Mouse (Mus musculus): ENCODE measurements around the gene Hoxd3.

Gene Hoxd3

DNA sequence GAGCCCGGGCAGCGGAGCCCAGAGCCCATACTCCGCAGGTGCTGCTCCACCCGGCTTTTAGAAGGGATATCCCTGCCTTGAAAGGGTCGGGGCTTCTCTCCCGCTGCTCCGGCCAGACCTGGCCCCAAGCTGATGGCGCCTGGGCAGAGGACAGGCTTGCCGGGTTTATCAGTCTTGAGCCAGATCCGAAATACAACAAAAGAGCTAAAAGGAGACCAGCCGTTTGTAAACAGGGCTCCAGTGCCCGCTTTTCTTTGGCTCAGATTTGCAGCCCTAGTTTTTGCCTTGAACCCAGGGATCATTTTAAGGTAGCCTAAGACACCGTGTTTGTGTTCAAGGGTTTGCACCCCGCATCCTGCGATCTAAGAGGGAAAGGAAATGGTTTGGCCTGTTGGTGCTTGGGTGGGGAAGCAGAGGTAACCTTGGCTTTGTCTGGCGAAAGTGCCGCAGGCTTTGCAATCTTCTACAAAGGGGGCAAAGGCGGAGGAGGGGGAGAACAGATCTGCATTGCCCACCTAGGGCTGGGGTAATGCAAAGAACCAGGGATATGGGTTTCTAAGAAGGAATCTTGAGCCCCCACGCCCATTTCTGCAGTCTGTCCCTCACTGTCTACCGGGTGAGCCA, 18.8 kb upstream of the Hoxd3 start:
- no peak for DNase-seq (ENCODE audit: low read depth, low spot score)

DNA sequence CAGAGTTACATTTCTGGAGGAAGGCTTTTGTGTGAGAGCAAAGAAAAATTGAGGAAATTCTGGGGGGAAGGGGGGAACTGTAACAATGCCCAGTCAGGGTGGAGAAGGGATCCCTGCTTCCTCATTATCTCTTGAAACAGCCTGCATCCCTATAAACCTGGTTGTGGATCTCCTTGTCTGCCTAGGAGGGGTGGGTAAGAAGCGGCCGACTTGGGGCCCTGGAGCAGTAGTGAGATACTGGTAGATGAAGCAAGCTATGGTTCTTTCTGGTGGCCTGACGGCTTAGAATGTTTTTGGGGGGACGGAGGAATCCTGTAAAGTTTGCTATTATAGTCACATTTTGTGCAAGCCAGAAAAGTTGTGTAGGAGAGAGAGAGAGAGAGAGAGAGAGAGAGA, 18.3 kb upstream of the Hoxd3 start:
- DNase-seq (ENCODE audit: low read depth, low spot score): no peak

DNA sequence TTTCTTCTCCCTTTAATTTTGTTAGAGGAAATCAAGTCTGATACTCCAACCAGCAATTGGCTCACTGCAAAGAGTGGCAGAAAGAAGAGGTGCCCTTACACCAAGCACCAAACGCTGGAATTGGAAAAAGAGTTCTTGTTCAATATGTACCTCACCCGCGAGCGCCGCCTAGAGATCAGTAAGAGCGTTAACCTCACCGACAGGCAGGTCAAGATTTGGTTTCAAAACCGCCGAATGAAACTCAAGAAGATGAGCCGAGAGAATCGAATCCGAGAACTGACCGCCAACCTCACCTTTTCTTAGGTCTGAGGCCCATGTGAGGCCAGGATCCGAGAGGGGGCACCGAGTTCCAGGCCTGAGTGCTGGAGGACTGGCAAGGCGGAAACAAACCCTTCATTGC, 17.7 kb upstream of the Hoxd3 start:
- no peak for DNase-seq (ENCODE audit: low read depth, low spot score)

DNA sequence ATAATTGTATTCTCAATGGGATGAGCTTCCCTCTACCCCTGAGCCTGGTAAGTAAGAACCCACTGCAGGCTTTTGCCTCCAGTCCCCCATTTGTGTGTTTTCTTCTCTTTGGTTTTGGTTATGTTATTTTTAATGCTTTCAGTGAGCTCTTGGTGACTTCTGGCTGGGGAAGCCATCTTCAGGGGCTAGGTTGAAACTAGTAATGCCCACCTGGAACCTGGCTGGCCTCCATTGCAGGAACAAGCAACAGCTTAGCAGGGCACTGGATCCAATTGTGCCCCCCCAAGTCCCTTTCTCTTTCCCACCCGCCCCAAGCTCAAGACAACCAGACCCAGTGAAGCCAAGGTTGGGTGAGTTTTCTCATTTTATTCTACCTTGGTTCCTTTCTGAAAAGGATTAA, 16.3 kb upstream of the Hoxd3 start:
- DNase-seq (ENCODE audit: low read depth, low spot score): no peak

GRCm38 (mm10) chr2:74695813-74696430, 15.8 kb upstream of the Hoxd3 start:
- DNase-seq (ENCODE audit: low read depth, low spot score): no peak

DNA sequence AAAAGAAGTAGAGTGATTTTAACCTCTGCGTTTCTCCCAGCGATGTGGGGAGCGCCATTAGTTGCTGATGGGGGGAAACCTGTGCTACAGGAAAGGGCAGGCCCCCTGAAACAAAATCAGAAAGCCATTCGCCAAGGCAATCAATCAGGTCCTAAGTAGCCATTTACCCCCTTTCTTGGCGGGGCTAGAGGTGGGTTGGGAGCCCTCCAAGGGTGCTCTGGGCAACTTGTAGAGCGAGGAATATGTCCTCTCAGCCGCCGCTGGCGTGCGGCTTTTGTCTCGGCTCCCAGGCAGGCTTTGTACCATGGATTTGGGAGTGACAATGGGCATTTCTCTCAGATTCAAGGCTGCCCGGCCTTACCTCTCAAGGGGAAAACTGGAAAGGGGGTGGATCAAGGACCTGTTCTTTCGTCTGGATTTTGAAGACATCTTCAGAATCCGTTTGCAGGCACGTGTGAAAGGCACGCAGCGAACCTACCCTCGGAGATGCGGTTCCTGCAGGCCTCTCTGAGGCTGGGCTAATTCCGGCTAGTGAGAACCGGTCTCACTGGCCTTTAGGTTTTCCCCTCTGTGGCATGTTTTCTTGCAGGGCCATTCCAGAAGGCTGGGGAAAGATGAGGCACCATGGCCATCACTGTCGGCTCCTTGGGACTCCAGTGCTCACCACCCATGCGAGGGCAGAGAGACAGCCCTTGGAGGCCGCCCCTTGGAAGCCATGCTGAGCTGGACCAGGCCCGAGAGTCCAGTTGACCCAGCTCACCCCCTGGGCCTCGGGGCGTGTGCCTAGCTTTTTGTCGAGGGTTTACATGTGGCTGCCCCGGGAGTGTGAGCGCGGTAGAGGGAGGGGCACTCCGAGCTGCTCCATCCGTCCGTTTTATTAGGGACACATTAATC, 15.0 kb upstream of the Hoxd3 start:
- no peak for DNase-seq (ENCODE audit: low read depth, low spot score)

DNA sequence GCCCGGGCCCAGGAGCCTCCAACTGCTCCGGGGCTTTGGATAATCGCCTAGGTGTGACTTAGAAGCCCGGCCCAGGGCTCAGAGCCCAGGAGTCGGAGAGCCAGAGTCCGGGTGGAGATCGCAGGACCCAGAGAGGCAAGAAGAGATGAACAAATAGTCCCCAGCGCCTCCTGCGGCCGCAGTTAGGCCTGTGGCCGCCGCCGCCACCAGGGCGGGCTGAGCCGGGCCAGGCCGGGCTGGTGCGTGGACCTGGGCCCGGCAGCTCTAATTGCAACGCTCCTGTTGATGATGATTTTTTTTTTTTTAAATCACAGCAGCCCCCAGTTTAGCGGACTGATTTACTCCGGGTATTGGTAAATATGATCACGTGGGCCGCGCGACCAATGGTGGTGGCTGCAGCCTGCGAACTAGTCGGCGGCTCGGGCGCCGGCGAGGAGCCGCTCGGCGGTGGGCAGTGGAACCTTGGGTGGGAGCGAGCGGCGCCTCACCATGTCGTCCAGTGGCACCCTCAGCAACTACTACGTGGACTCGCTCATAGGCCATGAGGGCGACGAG, 14.1 kb upstream of the Hoxd3 start, which contains the start of gene Hoxd9:
TSS of gene Hoxd9 (plus strand) at position 161 of the 555 bp plus-strand sequence.
- DNase-seq (ENCODE audit: low read depth, low spot score): no peak

- DNase-seq (ENCODE audit: low read depth, low spot score): no peak
Measured at GRCm38 (mm10) chr2:74698201-74699052, 13.3 kb upstream of the Hoxd3 start.

- no peak for DNase-seq (ENCODE audit: low read depth, low spot score)
Measured at GRCm38 (mm10) chr2:74699053-74699430, 12.7 kb upstream of the Hoxd3 start.

- DNase-seq (ENCODE audit: low read depth, low spot score): no peak
Measured at GRCm38 (mm10) chr2:74699664-74700545, 11.8 kb upstream of the Hoxd3 start.

DNA sequence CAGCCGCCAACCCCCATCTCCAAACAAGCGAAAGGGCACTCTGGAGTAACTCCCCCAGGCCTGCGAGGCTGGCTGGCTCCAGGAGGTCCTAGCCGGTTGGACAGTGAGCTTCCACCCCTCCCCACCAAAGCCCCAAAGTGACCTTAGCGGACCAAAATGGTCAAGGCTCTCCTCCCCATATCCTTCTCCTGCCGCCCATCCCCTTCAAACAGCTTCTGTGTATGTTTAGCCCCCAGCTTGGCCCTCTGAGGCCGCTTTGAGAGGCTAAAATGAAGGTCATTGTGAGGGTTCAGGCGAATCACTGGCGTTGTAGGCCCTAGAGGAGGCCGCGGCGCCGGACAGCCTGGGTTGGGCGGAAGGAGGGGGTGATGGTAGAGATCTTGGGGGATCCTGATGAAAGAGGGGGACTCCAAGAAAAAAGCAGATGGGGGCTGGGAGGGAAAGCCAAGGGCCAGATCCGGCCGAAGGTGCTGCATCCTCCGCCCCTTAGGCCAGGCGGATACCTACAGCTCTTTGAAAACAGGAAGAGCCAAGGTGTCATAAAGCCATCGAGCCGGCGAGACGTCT, 11.1 kb upstream of the Hoxd3 start:
- DNase-seq (ENCODE audit: low read depth, low spot score): no peak

- peak; percentile 64 for DNase-seq (ENCODE audit: low read depth, low spot score)
Measured at GRCm38 (mm10) chr2:74701949-74702819, 9.5 kb upstream of the Hoxd3 start.

GRCm38 (mm10) chr2:74702820-74703219, 8.9 kb upstream of the Hoxd3 start:
- DNase-seq (ENCODE audit: low read depth, low spot score): no peak

GRCm38 (mm10) chr2:74703317-74703716, 8.4 kb upstream of the Hoxd3 start:
- no peak for DNase-seq (ENCODE audit: low read depth, low spot score)

DNA sequence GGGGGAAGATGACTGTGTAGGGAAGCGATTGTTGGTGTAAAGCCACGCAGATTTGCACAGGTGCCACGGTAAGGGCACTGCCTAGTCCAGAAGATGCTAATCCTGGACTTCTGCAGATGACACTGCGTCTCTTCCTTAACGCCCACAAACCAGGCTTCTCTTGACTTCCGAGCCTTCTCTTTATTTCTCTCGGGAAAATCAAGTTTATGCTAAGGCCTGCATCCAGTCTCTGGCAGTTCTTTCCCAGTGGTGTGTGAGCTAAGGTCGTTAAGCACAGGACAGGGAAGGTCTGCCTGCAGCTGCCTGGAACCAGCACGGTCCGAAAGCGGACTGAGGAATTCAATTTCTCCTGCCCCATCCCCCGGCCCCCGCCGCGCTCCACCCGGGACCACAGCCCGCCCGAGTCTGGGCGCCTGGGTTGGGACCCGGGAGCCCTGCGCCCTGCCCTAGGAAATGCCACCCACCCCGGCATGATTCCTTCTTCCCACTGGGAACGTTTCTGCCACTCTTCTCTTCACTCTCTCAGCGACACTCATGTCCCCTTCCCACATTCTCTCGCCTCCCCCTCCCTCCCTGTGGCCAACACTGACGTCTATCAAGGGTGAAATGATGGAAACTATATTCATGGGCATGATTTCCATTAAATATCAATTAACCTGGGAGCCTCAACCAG, 7.9 kb upstream of the Hoxd3 start:
- DNase-seq (ENCODE audit: low read depth, low spot score): no peak

DNA sequence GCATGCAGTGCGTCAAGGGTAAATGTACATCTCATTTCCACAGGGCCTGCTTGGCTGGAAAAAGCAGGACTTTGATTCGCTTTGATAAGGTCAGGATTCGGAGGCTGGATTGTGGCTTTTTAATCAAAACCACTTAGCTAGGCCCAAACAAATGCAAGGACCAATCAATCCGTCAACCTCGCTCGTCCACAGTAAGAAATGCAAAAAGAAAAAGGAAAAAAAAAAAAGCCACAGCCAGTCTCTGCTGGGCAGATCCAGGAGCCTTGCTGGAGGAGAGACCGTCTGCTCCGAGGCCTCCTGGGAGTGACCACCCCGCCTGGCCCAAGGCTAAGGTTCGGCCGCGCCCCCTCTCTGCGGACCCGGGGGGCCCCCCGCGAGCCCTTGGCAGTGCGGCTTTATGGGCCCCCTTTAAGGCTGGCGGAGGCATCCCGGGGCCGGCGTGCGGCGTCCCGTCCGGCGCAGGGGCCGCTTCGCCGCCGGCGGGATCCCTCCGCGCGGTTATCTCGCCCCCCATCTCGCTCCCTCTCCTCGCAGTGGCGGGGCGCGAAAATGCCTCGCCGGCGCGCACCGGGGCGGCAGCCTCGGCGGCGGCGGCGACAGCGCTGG, 7.2 kb upstream of the Hoxd3 start, which contains the start of gene Hoxd8:
TSS of gene Hoxd8 (plus strand) at position 223 of the 606 bp plus-strand sequence.
- no peak for DNase-seq (ENCODE audit: low read depth, low spot score)

DNA sequence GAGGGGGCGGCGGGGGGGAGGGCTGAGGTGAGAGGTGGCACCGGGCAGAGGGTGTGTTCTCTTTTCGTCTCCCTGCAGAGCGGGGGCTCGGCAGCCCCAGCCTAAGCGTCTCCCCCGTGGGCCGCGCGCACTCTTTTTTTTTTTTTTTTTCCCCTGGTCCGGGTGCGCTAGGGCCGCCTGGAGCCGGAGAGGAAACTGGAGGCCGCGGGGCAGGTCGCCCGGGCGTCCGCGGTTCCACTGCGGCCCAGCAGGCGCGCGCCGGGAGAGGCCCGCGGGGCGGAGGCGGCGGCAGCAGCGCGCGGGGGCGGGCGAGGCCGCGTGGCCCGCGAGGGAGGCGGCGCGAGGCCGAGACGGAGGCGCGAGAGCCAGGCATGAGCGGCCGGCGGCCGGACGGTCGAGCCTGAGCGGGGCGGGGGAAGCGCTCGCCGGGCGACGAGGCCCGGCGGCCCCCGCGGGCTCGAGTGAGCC, 6.7 kb upstream of the Hoxd3 start:
- DNase-seq (ENCODE audit: low read depth, low spot score): no peak
